Mouse (Mus musculus) embryonic facial prominence, embryonic 13.5 days (tissue): ENCODE results near the gene Lage3. TPM values are rescaled to one million over a fixed set of nuclear protein-coding genes. Genes with fewer than 3 reads are reported as not detected.

Experiments
- ATAC-seq: fragments of 200-750 bp; cut with Nextera tagmentation; 2 replicates; pipeline ENCODE4 v1.8.0; 2017; ENCODE audit warnings: low read depth; ENCODE audit not compliant: insufficient number of reproducible peaks, insufficient read depth, low FRiP score, low TSS enrichment
- H3K27ac ChIP-seq: fragments of 300-500 bp; sonication (generic); 2 replicates; pipeline ENCODE4 v1.5.1; 2015; ENCODE audit warnings: moderate library complexity, mild to moderate bottlenecking, inconsistent platforms
- H3K27me3 ChIP-seq: fragments of 300-500 bp; sonication (generic); 2 replicates; pipeline ENCODE4 v1.6.1; 2015; ENCODE audit warnings: mild to moderate bottlenecking, inconsistent platforms
- H3K36me3 ChIP-seq: fragments of 300-500 bp; sonication (generic); 2 replicates; pipeline ENCODE4 v1.6.1; 2015; ENCODE audit warnings: mild to moderate bottlenecking, inconsistent platforms
- H3K4me1 ChIP-seq: fragments of 300-500 bp; sonication (generic); 2 replicates; pipeline ENCODE4 v1.6.1; 2015; ENCODE audit warnings: inconsistent platforms
- H3K4me2 ChIP-seq: fragments of 300-500 bp; sonication (generic); 2 replicates; pipeline ENCODE4 v1.6.1; 2015; ENCODE audit warnings: moderate library complexity, mild to moderate bottlenecking, inconsistent platforms
- H3K4me3 ChIP-seq: fragments of 300-500 bp; sonication (generic); 2 replicates; pipeline ENCODE4 v1.5.1; 2015; ENCODE audit warnings: mild to moderate bottlenecking, inconsistent platforms
- H3K9ac ChIP-seq: fragments of 300-500 bp; sonication (generic); 2 replicates; pipeline ENCODE4 v1.6.1; 2015; ENCODE audit warnings: mild to moderate bottlenecking, inconsistent platforms
- H3K9me3 ChIP-seq: fragments of 300-500 bp; sonication (generic); 2 replicates; pipeline ENCODE4 v1.6.1; 2016; ENCODE audit warnings: inconsistent platforms
- WGBS: fragments of 180-500 bp; shearing (Covaris S2); methylation state at CpG from one replicate; pipeline ENCODE4 v1.1.7; 2015; ENCODE audit warnings: mixed read lengths; 5-methylcytosine and 5-hydroxymethylcytosine counted together
- microRNA-seq: library from miRNA; unstranded; fragments of <30 nt; microRNA quantifications from one replicate; pipeline ENCODE4, GENCODE M21; 2016
- polyA plus RNA-seq: library from polyadenylated mRNA; unstranded; fragments of >200 nt; fragmentation: Nextera tagmentation; extraction: Ambion mirVana; gene quantifications from 2 replicates; pipeline ENCODE4 v1.2.1, GENCODE M21; 2015

Gene Lage3
- polyA plus RNA-seq, 1 experiment from 2014 or later: 129 TPM

- Histone ChIP-seq H3K4me1 (no peaks in the 10 kb centered on the region), H3K27me3 (no peaks in the 10 kb centered on the region), H3K36me3 (no peaks in the 10 kb centered on the region), H3K9me3 (no peaks in the 10 kb centered on the region), H3K27ac (peak overlapping the region; percentile 62), H3K9ac (peak overlapping the region; percentile 69), H3K4me2 (peak overlapping the region; percentile 62), H3K4me3 (peak overlapping the region; percentile 49)
- 25% methylated on average over 13 of the region's 13 CpGs for WGBS
- no peak for ATAC-seq
Observed at GRCm38 (mm10) chrX:74352645-74353466, 562 bp downstream of the Lage3 start.

GRCm38 (mm10) chrX:74330166-74330930 is 23.1 kb downstream of the Lage3 start:
- no peaks in the 10 kb centered on the region for H3K27me3 ChIP-seq
- no peaks in the 10 kb centered on the region for H3K9me3 ChIP-seq
- peaks cover 9% of the 10 kb centered on the region; the same call in 1 of the 2 replicates for H3K36me3 ChIP-seq
- no peak overlapping the region for H3K27ac ChIP-seq
- WGBS: 42% methylated on average over 2 of the region's 2 CpGs
- H3K9ac ChIP-seq: peak overlapping the region; percentile 72
- H3K4me3 ChIP-seq: peak overlapping the region; percentile 52
- H3K4me2 ChIP-seq: peak overlapping the region; percentile 69
- H3K4me1 ChIP-seq: peaks cover 19% of the 10 kb centered on the region
- ATAC-seq: no peak

GRCm38 (mm10) chrX:74329215-74329671 is 24.2 kb downstream of the Lage3 start:
- Histone ChIP-seq H3K9me3 (no peaks in the 10 kb centered on the region), H3K27me3 (no peaks in the 10 kb centered on the region), H3K4me1 (peaks cover 19% of the 10 kb centered on the region), H3K27ac (peak overlapping the region; percentile 84; the same call in 1 of the 2 replicates), H3K4me3 (peak overlapping the region; percentile 52), H3K36me3 (peaks cover 9% of the 10 kb centered on the region; the same call in 1 of the 2 replicates), H3K9ac (peak overlapping the region; percentile 72), H3K4me2 (peak overlapping the region; percentile 69)
- ATAC-seq: peak; percentile 56; the same call in 1 of the 2 replicates
- WGBS: 29% methylated on average over 10 of the region's 10 CpGs

GRCm38 (mm10) chrX:74328725-74329161 is 24.7 kb downstream of the Lage3 start, which contains the start of gene Plxna3:
Gene Plxna3 (plus strand): TSS chrX:74329066.
- Histone ChIP-seq H3K9ac (peak within 1 kb of the TSS; percentile 72), H3K27me3 (no peaks in the 10 kb centered on the region), H3K4me1 (peaks cover 19% of the 10 kb centered on the region), H3K9me3 (no peaks in the 10 kb centered on the region), H3K36me3 (peaks cover 8% of the 10 kb centered on the region; the same call in 1 of the 2 replicates), H3K27ac (peak within 1 kb of the TSS; percentile 84), H3K4me2 (peak within 1 kb of the TSS; percentile 69), H3K4me3 (peak within 1 kb of the TSS; percentile 52)
- WGBS: 23% methylated on average over 30 of the region's 30 CpGs
- ATAC-seq: peak; percentile 87

GRCm38 (mm10) chrX:74312540-74313464 is 40.6 kb downstream of the Lage3 start, which contains the start of gene Fam50a:
Gene Fam50a (plus strand): TSS chrX:74313033.
- H3K9ac ChIP-seq: peak within 1 kb of the TSS; percentile 83
- H3K27ac ChIP-seq: peak within 1 kb of the TSS; percentile 85
- peak; percentile 88 for ATAC-seq
- 27% methylated on average over 58 of the region's 59 CpGs for WGBS
- H3K4me2 ChIP-seq: peak within 1 kb of the TSS; percentile 68
- peak within 1 kb of the TSS; percentile 63 for H3K4me3 ChIP-seq
- H3K36me3 ChIP-seq: peaks cover 33% of the 10 kb centered on the region
- no peaks in the 10 kb centered on the region for H3K27me3 ChIP-seq
- H3K9me3 ChIP-seq: no peaks in the 10 kb centered on the region
- H3K4me1 ChIP-seq: peaks cover 3% of the 10 kb centered on the region; the same call in 1 of the 2 replicates

GRCm38 (mm10) chrX:74304867-74305700 is 48.3 kb downstream of the Lage3 start, which contains the start of gene Gdi1:
Gene Gdi1 (plus strand): TSS chrX:74304998.
- H3K36me3 ChIP-seq: peaks cover 71% of the 10 kb centered on the region
- peak within 1 kb of the TSS; percentile 90 for H3K27ac ChIP-seq
- peak; percentile 76 for ATAC-seq

More at GRCm38 (mm10) chrX:74304867-74305700, 48.3 kb downstream of the Lage3 start, which contains the start of gene Gdi1:
- peak within 1 kb of the TSS; percentile 67 for H3K4me2 ChIP-seq
- peak within 1 kb of the TSS; percentile 81 for H3K9ac ChIP-seq
- peak within 1 kb of the TSS; percentile 58 for H3K4me3 ChIP-seq
- WGBS: 23% methylated on average over 41 of the region's 41 CpGs
- no peaks in the 10 kb centered on the region for H3K9me3 ChIP-seq
- H3K4me1 ChIP-seq: 0 out of 2 replicates have a peak, but pooled peaks cover 5% of the 10 kb centered on the region
- H3K27me3 ChIP-seq: no peaks in the 10 kb centered on the region

Small RNAs within 50 kb of the gene (microRNA-seq; reads per million reads assigned to microRNA genes)
- not detected for gene Mir7092

Other genes with a start within 250 kb of the Lage3 start
- gene Opn1mw, start 226.2 kb downstream of the Lage3 start, polyA plus RNA-seq: not detected in 2 replicates
- gene Mecp2, start 218.3 kb downstream of the Lage3 start, polyA plus RNA-seq: 12.1 and 12.6 TPM in 2 replicates
- not detected in 2 replicates for gene Tex28, start 185.8 kb downstream of the Lage3 start, polyA plus RNA-seq
- 0.14 TPM in 1 of 2 replicates, not detected in the other for gene Tktl1, start 176.4 kb downstream of the Lage3 start, polyA plus RNA-seq
- 289 and 307 TPM in 2 replicates for gene Flna, start 103.8 kb downstream of the Lage3 start, polyA plus RNA-seq
- gene Emd, start 98.9 kb downstream of the Lage3 start, polyA plus RNA-seq: 28.9 and 31.6 TPM in 2 replicates
- 776 and 892 TPM in 2 replicates for gene Rpl10, start 82.8 kb downstream of the Lage3 start, polyA plus RNA-seq
- 92.8 and 94.8 TPM in 2 replicates for gene Taz, start 71.7 kb downstream of the Lage3 start, polyA plus RNA-seq
- gene Dnase1l1, start 71.3 kb downstream of the Lage3 start, polyA plus RNA-seq: 11.3 and 14.9 TPM in 2 replicates
- 124 and 133 TPM in 2 replicates for gene Atp6ap1, start 56.5 kb downstream of the Lage3 start, polyA plus RNA-seq
- gene Gdi1, start 48.6 kb downstream of the Lage3 start, polyA plus RNA-seq: 254 and 268 TPM in 2 replicates
- 61.2 and 69.3 TPM in 2 replicates for gene Fam50a, start 40.6 kb downstream of the Lage3 start, polyA plus RNA-seq
- gene Plxna3, start 24.6 kb downstream of the Lage3 start, polyA plus RNA-seq: 21.4 and 25.1 TPM in 2 replicates
- gene Ubl4a, start 19.6 kb upstream of the Lage3 start, polyA plus RNA-seq: 67.2 and 71.1 TPM in 2 replicates
- 19.5 and 20.2 TPM in 2 replicates for gene Slc10a3, start 19.7 kb upstream of the Lage3 start, polyA plus RNA-seq
- gene Fam3a, start 39.7 kb upstream of the Lage3 start, polyA plus RNA-seq: 38.1 and 45.5 TPM in 2 replicates
- 17.9 and 18.8 TPM in 2 replicates for gene Ikbkg, start 39.7 kb upstream of the Lage3 start, polyA plus RNA-seq
- gene G6pdx, start 75.6 kb upstream of the Lage3 start, polyA plus RNA-seq: 49.1 and 54.5 TPM in 2 replicates
- not detected in 2 replicates for gene Gm6880, start 127.8 kb upstream of the Lage3 start, polyA plus RNA-seq
- not detected in 2 replicates for gene Olfr1326-ps1, start 221.3 kb upstream of the Lage3 start, polyA plus RNA-seq
- gene Olfr1325, start 239.1 kb upstream of the Lage3 start, polyA plus RNA-seq: not detected in 2 replicates